Mouse (Mus musculus) megakaryocyte, embryonic 14.5 days (primary cell): ENCODE measurements around the gene Col16a1. TPM values are rescaled to one million over a fixed set of nuclear protein-coding genes. Genes with fewer than 3 reads are reported as not detected.
A peak's percentile ranks its signal among the peaks of the same experiment; 100 is the strongest.

Experiments
- H3K27me3 ChIP-seq: replicated peaks from 2 replicates; pipeline ENCODE3; 2012; ENCODE audit warnings: inconsistent platforms
- H3K36me3 ChIP-seq: replicated peaks from 2 replicates; pipeline ENCODE3; 2012; ENCODE audit warnings: low read length, inconsistent platforms, mixed read lengths
- H3K4me1 ChIP-seq: 2 replicates; pipeline ENCODE4 v1.6.1; 2012; ENCODE audit warnings: inconsistent platforms
- H3K4me3 ChIP-seq: replicated peaks from 2 replicates; pipeline ENCODE3; 2012; ENCODE audit warnings: moderate library complexity, mild to moderate bottlenecking, inconsistent platforms
- H3K9me3 ChIP-seq: 2 replicates; pipeline ENCODE4 v1.6.1; 2012; ENCODE audit warnings: inconsistent platforms
- FLI1 ChIP-seq: IDR thresholded peaks from 2 replicates; pipeline ENCODE4 v1.6.1; 2012; ENCODE audit warnings: low read length, inconsistent platforms, mixed read lengths
- GATA1 ChIP-seq: IDR thresholded peaks from 3 replicates; pipeline ENCODE4 v1.6.1; 2012; ENCODE audit warnings: mixed read lengths, low read length, inconsistent platforms, borderline replicate concordance
- polyA plus RNA-seq: library from polyadenylated mRNA; stranded (reverse); fragments of >175 nt; gene quantifications from 2 replicates; pipeline ENCODE4 v1.2.3, GENCODE M21; 2012; ENCODE audit warnings: low replicate concordance; ENCODE audit not compliant: insufficient read depth

Col16a1 gene
- polyA plus RNA-seq = 5.1 and 5.5 TPM in 2 replicates

DNA sequence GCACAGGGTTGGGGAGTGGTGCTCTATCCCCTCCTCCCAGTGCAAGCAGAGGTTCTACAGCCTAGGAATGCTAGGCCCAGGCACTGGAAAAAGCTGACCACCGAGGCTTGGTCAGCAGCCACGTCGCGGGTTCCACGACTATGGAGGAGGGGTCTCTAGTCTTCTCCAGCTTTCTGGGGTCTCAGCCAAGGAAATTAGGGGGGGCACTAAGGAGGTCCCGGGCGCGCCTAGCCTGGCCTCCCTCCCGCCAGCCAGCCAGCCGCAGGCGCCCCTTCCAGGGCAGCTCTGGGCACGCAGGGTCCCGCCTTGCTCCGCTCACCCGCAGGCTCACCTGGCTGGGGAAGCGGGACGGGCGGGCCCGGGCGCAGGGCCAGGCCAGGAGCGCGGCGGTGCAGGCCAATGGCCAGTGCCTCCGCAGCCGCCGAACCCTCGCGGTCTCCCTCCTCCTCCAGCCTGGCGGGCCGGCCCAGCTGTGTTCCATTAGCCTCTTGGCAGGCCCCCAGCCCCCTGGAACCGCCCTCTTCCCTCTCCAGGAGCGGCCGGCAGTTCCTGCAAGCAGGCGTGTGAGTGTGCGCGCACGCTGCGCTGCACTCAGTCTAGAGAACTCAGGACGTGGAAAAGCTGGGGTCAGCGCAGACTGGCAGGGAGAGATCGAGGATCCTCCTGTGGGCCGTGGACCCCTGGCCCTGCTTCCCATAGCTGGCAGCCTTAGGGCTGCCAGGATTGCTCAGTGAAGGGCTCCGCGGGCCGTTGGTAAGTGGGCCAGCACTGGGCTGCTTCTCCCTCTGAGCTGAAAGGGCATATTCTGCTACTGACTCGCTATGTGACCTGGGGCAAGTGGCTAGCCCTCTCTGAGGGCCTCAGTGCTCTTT lies at the start of gene Col16a1:
Col16a1 (plus strand) TSS at position 510 of the 872 bp plus-strand sequence.
- no peak for TF ChIP-seq FLI1
- TF ChIP-seq GATA1 = no peak
- H3K4me1 ChIP-seq = peaks cover 15% of the 10 kb centered on the region
- no peak within 1 kb of the TSS for H3K4me3 ChIP-seq
- peaks cover 4% of the 10 kb centered on the region for H3K9me3 ChIP-seq
- no peaks in the 10 kb centered on the region for H3K36me3 ChIP-seq
- peaks cover 69% of the 10 kb centered on the region for H3K27me3 ChIP-seq

DNA sequence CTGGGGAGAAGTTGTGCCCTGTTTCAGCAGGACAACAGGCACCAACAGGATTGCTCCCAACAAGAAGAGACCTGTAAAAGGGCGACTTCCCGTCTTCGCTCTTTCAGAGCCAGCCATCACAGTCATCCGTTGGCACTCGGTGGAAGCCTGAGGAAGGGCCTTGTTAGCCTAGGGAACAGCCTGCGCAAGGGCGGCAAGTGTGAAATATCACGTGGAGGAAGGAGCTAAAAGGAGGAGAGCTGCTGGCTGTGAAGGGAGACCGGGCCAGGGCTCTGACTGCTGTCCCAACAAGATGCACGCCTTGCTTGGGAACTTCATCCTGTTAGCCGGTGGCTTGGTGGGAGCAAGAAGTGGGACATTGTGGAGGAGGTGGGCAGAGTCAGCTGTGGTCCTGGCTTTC lies 49.5 kb upstream of the Col16a1 start:
- Histone ChIP-seq H3K4me1 (peaks cover 4% of the 10 kb centered on the region; the same call in 1 of the 2 replicates), H3K4me3 (no peak overlapping the region), H3K36me3 (no peaks in the 10 kb centered on the region), H3K27me3 (peaks cover 84% of the 10 kb centered on the region), H3K9me3 (peaks cover 3% of the 10 kb centered on the region; the same call in 1 of the 2 replicates)
- no peak for TF ChIP-seq GATA1
- TF ChIP-seq FLI1 = no peak

DNA sequence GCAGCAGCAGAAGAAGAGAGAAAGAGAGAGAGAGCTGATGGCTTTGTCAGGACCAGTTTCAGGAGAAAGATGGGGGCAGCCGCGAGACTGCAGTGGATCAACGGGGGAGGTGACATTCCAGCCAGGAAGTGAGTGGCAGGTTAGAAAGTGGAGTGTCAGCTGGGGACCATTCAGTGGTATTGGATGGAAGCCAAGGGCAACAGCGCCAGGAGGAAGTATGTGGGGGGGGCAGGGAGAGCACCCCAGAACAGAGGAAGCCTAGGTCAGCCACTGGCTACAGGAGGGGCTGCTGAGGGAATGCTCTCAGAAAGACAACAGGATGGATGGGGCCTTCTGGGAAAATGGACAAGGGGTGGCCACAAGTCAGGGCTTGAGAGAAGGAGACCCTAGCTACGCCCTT lies 45.9 kb upstream of the Col16a1 start:
- TF ChIP-seq FLI1 (no peak), GATA1 (no peak)
- Histone ChIP-seq H3K9me3 (peaks cover 12% of the 10 kb centered on the region; the same call in 1 of the 2 replicates), H3K27me3 (peaks cover 84% of the 10 kb centered on the region)

DNA sequence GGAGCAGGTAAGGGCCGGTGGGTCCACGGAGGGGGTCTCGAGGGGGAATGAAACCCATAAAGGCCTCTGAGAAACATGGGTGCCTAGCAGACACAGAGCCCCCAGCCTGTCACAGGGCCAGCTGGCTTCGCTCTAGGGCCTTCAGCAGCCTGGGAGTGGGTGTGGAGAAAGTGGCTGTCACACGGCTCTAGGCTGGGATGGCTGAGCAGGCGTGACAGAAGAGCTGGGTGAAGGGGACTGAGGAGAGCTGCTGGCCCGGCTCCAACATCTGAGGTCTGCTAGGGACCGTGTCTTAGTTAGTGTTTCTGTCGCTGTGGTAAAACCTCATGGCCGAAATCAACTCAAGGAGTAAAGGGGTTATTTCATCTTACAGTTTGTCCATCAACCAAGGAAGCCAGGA lies 45.5 kb upstream of the Col16a1 start:
- peaks cover 88% of the 10 kb centered on the region for H3K27me3 ChIP-seq

More for the DNA sequence above, 45.9 kb upstream of the Col16a1 start:
- Histone ChIP-seq H3K4me3 (no peak overlapping the region), H3K36me3 (no peaks in the 10 kb centered on the region), H3K4me1 (peaks cover 16% of the 10 kb centered on the region)

DNA sequence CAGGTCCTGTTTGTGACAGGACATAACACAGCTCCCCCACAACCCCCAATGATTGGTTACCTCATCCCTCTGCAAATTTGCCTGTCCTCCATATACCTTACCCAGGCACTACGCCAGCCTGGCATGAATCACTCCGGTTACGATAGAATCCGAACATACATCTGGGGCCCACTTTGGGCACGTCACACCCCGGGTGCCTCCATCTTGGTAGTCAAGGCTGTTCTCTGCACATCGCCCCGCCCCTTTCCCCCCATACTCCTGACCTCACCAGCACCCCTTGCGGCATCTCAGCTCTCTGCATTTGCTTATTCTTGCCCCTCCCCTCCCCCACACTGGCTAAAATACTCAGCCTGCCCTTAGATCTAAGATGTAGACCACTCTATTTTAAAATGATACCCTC lies 42.0 kb upstream of the Col16a1 start:
- Histone ChIP-seq H3K9me3 (peaks cover 12% of the 10 kb centered on the region; the same call in 1 of the 2 replicates), H3K27me3 (peaks cover 89% of the 10 kb centered on the region), H3K4me3 (no peak overlapping the region), H3K36me3 (no peaks in the 10 kb centered on the region), H3K4me1 (peaks cover 19% of the 10 kb centered on the region)
- TF ChIP-seq GATA1 (no peak), FLI1 (no peak)

More for the DNA sequence above, 45.5 kb upstream of the Col16a1 start:
- Histone ChIP-seq H3K36me3 (no peaks in the 10 kb centered on the region), H3K4me1 (peaks cover 19% of the 10 kb centered on the region), H3K4me3 (peak overlapping the region; percentile 65), H3K9me3 (peaks cover 12% of the 10 kb centered on the region; the same call in 1 of the 2 replicates)
- no peak for TF ChIP-seq GATA1
- no peak for TF ChIP-seq FLI1

DNA sequence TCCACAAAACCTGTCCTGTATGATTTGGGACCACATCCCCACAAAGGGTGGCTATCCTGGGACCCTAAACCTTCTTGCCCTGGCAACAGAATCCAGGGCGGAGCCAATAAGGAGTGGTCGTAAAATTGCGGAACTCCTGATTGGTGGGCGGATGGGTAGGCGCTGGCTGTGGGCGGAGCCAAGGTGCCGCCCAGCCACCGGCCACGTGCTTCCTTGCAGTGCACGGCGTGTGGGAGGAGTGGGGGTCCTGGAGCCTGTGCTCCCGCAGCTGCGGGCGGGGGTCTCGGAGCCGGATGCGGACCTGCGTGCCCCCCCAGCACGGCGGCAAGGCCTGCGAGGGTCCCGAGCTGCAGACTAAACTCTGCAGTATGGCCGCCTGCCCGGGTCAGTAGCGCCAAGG lies 41.1 kb upstream of the Col16a1 start:
- peaks cover 89% of the 10 kb centered on the region for H3K27me3 ChIP-seq

DNA sequence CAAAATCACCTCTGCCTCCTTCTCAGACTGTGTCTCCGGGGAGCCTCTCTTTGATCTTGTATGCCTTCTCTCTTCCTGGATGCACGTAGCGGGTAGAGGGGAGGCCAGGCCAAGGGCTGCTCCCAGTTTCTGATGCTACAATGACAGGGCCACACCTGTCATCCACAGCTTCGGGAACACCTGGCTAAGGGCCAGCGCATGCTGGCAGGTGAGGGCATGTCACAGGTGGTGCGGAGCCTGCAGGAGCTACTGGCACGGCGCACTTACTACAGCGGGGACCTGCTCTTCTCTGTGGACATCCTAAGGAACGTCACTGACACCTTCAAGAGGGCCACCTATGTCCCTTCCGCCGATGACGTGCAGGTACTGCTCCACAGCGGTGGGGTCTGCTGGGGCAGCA lies 38.6 kb upstream of the Col16a1 start:
- H3K36me3 ChIP-seq = no peaks in the 10 kb centered on the region
- H3K4me3 ChIP-seq = no peak overlapping the region
- peaks cover 94% of the 10 kb centered on the region for H3K27me3 ChIP-seq
- H3K4me1 ChIP-seq = peaks cover 15% of the 10 kb centered on the region
- no peak for TF ChIP-seq FLI1
- no peak for TF ChIP-seq GATA1
- peaks cover 2% of the 10 kb centered on the region; the same call in 1 of the 2 replicates for H3K9me3 ChIP-seq

More for the DNA sequence above, 41.1 kb upstream of the Col16a1 start:
- no peaks in the 10 kb centered on the region for H3K36me3 ChIP-seq
- H3K9me3 ChIP-seq = peaks cover 12% of the 10 kb centered on the region; the same call in 1 of the 2 replicates
- H3K4me3 ChIP-seq = peak overlapping the region; percentile 62
- H3K4me1 ChIP-seq = peaks cover 19% of the 10 kb centered on the region
- TF ChIP-seq FLI1 (no peak), GATA1 (no peak)

DNA sequence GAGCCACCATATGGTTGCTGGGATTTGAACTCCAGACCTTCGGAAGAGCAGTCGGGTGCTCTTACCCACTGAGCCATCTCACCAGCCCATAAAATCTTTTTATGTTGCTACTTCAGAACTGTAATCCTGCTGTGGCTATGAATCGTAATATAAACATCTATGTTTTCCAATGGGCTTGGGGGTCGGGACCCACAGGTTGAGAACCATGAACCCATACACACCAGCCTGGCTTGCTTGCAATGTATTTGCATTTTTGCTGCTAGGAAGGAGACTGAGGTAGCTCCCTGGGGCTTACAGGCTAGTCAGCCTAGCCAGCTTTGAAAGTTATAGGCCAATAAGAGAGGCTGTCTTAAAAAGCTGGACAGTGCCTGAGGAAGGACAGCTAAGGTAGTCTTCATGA lies 36.9 kb upstream of the Col16a1 start:
- H3K9me3 ChIP-seq = no peaks in the 10 kb centered on the region
- H3K27me3 ChIP-seq = peaks cover 90% of the 10 kb centered on the region
- peaks cover 12% of the 10 kb centered on the region for H3K4me1 ChIP-seq
- TF ChIP-seq GATA1 (no peak), FLI1 (no peak)
- H3K4me3 ChIP-seq = no peak overlapping the region
- no peaks in the 10 kb centered on the region for H3K36me3 ChIP-seq

DNA sequence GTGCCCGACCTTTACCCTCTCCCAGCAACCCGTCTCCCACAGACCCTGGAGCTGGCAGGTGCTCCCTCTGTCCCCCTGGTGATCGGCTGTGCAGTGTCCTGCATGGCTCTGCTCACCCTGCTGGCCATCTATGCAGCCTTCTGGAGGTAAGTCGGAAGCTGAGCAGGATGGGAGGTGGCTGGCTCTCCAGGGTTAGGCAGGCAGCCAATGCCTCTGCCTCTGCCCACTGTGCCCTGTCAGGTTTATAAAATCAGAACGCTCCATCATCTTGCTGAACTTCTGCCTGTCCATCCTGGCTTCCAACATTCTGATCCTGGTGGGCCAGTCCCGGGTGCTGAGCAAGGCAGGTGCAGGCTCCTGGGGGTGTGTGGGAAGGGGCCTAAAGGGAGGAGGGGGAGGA lies 35.4 kb upstream of the Col16a1 start:
- Histone ChIP-seq H3K9me3 (no peaks in the 10 kb centered on the region), H3K27me3 (peaks cover 90% of the 10 kb centered on the region), H3K36me3 (no peaks in the 10 kb centered on the region), H3K4me3 (no peak overlapping the region), H3K4me1 (peaks cover 3% of the 10 kb centered on the region)
- TF ChIP-seq GATA1 (no peak), FLI1 (no peak)

DNA sequence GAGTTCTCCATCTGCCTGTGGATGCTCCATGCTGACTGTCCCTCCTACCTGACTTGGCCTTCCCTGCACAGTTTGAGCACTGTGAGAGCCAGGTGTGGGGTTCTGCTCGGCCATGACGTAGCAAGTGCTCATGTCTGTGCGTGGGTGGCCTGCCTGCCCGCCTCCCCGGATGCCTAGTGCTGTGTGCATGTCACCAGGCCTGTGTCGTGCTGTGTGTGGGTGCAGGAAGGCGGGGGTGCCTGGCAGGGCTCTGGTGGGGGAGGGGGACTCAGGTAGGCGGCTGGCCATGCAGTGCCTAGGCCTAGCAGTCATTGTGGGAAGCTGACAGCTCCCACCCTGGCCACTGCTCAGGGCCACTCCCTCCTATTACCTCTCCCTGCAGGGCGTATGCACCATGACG lies 34.5 kb upstream of the Col16a1 start:
- Histone ChIP-seq H3K4me1 (peaks cover 9% of the 10 kb centered on the region), H3K9me3 (no peaks in the 10 kb centered on the region), H3K4me3 (peak overlapping the region; percentile 28), H3K27me3 (peaks cover 89% of the 10 kb centered on the region), H3K36me3 (no peaks in the 10 kb centered on the region)
- TF ChIP-seq FLI1 (no peak), GATA1 (no peak)
